Mouse (Mus musculus) ovary, postnatal 10 days (tissue): ENCODE results near the gene Pts.

ENCODE experiments used
- DNase-seq: peaks from one replicate; pipeline ENCODE4 v3.0.0; 2022; ENCODE audit warnings: low spot score

Pts gene

DNA sequence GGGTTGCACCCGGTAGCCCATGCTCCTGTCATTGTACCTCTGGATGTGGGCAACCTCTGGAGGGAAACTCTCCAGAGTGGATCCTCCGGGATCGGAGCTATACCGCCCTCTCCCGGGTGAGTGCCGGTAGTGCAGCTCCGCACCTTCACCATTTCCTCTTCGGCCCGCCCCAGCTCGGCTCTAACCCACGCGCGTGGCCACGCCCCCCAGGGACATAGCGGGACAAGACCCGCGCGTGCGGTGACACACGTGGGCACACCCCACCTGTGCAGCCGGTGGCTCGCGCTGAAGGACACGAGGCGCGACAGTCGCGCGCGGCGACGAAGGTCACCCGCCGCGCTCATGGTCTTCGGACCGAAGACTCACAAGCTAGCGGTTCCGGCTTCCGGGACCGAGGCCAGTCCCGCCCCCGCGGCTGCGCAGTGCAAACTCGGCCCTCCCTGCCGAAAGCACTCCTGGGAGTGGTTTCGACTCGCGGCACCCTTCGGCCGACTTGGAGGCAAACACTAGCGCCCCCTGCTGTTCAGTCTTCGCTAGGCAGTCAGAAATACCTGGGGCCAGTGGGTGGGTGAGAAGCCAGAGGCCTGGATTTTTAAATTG is at the start of gene Pts:
TSS of gene Pts (minus strand) at position 432 of the 600 bp plus-strand sequence.
- peak; percentile 97 for DNase-seq

DNA sequence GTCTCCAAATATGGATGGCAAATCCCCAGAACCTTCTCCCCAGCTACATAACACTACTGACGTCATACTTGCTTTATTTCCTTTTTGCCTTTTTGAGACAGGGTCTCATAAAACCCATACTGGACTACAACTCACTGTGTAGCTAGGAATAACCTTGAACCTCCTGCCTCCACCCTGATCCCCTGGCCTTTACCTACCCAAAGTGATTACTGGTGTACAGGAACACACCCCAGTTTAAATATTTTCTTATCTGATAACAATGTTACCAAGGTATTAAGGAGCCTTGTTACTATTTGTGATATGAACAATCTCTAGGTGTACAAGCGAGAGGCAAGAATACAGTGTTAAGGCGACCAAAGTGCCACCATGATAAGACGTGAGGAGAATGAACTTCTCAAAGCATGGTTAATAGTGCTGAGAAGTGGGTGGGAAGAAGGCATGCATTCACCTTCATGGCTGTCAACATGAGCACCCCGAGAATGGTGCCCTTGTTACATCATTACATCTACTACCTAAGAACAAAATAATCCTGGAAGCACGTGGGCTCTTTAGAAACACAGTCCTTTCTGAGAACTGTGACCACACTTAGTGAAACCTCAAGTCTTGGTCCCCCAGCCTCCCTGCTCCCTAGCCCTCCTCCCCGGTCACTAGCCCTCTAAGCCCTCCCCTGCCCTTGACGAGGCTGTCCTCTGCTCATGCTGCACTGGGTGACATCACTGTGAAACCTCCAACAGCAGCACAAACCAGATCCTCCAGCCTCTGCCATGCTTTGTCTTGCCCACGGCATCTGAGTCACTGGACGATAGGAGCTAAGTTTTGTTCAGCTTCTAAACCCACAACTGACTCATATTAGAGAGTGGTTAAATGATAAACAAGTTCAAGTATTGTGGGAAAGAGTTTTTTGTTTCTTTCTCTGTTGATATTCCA is 41.3 kb upstream of the Pts start:
- no peak for DNase-seq

DNA sequence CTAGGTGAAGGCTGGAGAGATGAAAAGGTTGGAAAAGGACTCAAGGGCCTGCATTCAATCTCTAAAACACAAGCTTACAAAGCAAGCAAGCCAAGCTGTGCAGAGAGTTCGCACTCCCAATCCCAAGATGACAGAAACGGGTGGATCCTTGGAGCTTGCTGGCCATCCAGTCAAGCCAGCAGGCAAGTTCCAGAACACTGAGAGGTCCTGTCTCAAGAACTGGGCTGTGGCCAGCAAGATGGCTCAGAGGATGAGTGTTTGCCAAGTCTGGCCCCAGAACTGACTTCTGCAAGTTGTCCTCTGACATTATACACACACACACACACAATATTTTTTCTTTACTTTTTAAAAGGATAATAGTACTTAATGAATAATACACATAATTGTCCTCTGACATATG is 39.4 kb upstream of the Pts start:
- DNase-seq: no peak

DNA sequence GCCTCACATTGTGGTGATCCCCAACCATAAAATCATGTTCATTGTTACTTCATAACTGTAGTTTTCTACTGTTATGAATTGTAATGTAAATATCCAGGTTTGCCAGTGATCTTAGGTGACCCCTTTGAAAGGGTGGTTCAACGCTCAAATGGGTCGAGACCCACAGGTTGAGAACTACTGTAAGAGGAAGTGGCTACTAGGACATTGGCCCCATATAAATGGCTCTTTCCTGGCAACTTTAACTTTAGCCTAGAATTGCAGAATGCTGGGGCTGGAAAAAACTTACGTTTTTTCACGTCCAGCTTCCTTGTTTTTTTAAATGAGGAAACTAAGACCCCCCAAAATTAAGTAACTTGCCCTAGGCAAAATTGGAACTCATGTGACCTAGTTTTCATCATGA is 38.8 kb upstream of the Pts start:
- no peak for DNase-seq

DNA sequence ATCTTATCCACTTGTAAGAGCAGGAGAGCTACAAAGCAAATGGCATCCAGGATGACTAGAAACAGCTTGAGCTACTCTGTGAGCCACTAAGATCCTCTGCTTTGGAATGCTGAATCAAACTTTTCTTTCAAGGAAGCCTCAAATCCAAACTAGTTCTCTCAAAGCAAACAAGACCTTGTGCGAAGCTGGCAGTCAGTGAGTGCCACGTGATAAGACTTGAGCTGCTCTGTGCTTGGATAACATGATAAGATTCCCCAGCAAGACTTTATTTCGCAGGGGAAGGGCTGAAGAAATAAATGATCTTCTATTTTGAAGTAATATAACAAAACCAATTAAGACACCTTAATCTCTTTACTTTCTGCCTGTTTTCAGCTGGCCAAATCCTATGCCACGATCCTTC is 37.4 kb upstream of the Pts start:
- no peak for DNase-seq

DNA sequence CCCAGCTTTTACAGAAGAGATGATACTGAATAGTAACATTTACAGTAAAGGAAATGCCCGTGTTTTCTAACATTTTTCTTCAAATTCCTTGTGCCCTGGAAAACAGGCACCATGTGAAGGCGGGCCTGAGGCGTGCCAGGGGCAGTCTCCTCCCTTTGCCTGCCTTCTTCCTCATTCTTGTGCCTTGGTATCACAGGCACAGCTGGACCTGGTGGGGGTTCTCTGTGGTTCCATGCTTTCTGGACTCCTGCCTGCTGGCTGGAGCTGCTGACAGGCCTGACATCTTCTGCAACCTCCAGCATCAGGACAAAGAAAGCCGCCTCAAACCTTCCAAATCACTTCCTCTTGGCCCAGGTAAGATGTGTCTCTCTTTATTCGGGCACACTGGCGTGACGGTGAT is 36.6 kb upstream of the Pts start:
- no peak for DNase-seq

DNA sequence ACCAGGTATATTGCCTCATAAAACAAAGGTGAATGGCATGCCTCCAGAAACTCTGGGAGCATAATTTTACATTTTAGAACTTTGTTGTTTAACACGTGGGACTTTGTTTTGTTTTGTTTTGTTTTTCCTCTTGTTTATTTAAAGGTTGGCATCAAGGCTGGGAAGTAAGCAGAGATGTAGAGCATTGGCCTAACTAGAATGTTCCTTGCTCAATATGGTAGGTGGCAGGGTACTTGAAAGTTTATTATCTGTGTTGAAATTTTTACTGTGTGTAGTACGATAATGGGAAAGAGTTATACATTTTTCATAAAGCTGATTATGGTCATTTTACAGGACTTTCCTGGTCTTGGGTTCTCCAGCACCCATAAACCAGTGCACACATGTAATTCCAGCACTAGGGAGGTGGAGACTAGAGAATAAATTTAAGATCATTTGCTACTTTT is 33.4 kb upstream of the Pts start:
- no peak for DNase-seq

DNA sequence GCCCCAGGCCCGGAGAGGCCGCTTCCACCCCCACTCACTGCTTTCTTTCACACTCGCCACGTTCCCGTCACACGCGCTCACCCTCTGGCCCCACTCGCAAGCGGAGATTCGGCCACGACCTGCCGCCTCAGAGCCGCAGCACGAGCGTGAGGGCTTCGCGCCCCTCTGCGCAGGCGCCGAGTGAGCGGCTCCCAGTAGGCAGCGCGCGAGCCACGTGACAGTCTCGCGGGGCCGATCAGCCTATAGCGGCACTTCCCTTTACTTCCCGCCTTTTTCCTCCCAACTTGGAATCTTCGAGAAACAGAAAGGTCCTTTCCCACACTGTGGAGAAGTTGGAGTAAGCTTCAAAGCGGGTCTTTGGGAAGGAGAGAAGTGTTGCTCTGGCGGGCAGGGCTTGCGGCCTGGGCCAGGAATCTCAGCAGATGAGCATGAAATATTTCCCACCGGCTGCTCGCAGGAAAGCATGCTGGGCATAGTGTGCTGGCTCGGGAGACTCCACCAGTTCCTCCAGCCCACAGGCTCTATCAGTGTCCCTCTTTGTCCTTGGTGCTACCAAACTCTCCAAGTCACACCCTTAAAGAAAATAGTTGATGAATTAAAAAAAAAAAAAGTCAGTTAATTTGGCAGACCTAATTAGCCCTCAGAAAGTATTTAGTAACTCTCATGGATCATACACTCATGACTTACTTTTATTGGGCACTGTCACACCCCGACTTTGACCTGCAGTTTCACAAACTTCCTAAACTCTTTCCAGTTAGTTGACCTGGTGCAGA is 32.8 kb upstream of the Pts start, which contains the start of gene Tex12:
TSS of gene Tex12 (minus strand) at position 181 of the 773 bp plus-strand sequence.
- no peak for DNase-seq

DNA sequence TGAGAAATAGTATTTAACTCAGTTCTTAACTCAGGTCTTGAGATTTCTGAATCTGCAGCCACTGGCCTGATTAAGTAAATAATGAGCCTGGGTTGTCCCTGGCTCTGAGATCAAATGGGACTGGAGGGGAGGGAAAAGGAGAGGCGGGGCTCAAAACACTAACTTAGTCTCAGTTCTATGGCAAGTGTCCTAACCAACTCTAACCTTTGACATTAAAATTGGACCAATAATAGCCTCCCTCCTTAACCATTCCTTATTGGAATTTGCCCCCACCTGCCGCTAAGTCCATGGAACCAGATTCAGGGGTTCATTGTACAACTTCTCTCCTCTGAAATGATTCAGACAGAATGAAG is 26.5 kb upstream of the Pts start, which contains the start of gene Bco2:
TSS of gene Bco2 (minus strand) at position 88 of the 353 bp plus-strand sequence.
- no peak for DNase-seq

DNA sequence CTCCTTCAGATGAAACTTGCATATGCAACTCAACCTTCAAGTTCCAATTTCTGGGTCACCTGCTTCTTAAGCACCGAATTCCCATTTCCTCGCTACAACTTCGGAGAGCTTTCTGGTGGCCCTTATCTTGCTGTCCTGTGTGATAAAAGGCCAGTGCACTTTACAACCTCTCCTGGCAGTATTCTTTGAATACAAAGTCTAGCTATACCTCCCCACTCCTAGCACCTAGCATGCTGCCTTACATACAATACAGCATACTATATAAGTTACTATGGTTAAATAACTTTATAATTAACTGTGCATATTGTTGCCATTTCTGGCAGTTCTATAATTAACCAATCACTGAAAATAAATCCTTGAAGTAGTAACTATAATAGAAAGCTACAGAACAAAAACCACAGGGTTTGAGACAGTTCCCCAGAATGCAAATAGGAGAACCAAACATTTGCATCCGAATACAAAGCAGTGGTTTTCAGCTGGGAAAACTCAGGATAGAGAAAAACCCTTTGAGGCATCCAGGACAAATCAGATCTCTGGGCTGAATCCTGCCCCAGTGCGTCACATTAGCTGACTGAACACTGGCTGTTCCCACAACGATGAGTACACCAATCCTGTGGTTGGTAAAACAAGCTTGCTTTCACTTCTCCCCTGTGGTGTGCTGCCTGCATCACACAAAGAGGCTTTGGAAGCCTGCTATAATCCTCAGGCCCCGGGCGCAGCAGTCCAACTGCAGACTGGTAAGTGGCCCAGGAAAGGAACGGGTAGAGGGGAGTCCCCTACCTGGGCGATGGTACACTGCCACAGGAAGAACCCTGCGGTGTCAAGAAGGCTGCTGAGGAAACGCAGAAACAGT is 25.9 kb upstream of the Pts start, which contains the start of gene Il18:
TSS of gene Il18 (plus strand) at position 587 of the 853 bp plus-strand sequence.
- no peak for DNase-seq

DNA sequence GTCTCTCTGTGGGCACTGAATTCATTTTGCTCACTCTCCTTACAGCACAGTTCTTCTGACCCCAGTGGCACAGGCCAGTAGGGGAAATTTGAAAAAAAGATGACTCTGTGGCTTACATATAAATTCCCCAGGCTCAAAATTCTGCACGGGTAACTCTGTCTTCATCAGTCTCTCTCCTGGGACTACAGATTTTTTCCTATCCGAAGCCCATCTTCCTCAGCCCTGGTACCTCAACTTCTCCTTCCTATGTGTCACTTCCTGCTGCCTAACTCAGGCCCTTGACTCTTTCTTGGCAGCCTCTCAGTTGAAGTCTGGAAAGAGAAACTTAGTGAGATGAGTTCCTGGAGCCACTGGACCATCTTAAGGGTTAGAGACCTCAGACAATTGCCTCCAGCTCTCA is 25.0 kb upstream of the Pts start:
- no peak for DNase-seq

DNA sequence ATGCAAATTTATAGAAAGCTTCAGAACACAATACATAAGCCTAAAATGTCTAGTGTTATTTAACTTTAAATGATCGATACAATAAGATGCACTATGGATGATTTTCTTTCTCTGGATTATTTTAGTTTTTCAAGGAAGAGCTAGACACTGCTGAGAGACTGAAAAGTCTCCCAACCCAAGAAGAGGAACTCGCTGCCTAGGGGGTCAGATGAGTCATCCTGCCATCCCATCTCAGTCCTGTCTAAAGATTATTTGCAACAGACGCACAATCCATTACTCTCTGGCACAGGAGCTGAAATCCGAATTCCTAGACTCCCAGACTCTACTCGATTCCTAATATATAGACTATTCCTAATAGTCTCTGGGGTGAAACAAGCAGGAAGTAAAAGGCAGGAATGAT is 23.7 kb upstream of the Pts start:
- DNase-seq: no peak

DNA sequence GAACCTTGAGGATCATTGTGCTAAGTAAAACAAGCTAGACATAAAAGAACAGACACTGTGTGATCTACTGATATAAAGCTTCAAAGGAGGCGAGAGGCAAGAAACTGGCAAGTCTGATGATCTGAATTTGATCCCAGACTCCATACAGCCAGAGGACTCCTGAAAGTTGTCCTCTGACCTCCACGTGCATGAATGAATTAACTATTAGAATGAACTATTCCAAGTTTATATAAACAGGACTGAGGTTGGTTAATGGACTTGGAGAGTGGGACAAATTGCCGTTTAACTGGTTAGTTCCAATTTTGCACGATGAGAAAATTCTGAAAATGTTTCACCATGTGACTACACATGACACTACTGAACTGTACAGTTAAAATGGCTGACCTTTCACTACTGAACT is 20.4 kb upstream of the Pts start:
- DNase-seq: no peak

DNA sequence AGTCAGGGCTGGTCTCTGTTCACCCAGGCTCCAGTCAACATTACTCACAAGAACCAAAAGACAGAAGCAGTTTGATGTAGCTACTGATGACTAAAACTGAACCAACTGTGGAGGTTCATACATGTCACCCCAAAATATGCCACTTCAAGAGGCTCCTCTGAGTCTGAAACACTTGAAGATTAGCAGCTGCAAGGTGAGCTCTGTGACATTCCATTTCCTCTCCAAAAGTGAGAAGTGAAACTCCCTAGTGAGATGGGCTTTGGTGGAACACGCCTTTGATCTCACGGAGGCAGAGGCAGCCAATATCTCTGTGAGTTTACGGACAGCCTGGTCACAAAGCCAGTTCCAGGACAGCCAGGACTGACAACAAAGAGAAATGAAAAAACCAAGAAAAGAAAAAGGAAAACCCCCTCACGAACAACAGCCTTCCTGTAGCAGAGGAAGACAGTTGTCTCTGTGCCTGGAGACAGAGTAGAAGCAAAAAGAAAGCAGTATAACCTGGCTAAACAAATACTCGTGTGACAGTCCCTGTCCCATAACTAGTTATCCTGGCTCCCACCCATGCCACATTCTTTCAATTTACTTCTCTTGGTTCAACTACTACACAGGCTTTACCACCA is 19.4 kb upstream of the Pts start:
- no peak for DNase-seq

DNA sequence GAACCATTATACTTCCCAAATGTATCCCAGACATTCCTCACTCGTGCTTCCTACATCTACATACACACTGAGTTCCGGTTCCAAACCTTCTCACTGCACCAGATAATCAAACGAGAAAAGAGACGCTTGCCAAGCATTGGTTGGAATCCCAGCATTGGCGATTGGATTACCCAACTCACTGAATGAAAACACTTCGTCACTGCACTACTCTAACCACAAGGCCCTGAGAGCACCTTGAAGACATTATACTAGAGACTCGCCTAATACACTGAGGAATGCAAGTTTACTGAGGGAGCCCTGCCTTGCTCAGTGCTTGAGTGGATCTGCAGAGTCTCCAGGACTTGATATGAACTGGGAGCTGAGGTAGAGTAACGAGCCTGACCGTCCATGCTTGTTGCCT is 13.9 kb upstream of the Pts start:
- DNase-seq: no peak

DNA sequence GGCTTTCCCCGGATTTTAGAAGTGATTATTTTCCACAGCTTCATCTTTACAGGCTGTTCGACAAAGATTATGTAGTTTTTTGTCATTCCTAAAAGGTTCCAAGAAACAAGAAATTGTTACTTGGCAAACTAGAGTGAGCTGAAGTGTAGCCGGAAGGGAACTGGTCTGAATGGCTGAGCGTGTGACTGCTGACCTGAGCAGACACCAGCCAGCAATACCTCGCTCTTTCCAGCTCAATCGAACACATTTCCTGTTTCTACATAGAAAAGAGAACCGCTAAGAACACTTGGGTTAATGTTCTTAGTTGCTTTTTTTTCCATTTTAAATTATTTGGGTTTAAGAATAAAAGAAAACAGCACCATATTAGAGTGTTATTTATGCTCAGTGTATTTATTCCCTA is 11.6 kb upstream of the Pts start:
- no peak for DNase-seq

DNA sequence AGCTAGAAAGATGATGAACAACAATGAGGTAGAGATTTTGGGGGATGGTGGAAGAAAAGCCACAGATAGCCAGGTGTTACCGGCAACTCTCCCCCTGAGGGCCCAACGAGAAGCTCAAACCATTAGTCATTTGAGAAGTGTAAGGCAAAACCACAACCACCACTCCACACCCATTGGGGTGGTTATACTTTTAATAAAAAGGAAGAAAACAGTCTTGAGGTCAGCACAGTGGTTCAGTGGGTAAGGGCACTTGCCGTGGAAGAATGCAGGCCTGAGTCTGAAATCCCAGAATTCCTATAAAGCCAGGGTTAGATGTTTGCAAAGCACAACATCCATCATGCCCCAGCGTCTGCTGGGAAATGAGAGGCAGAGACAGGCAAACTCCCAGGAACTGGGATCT is 8.8 kb upstream of the Pts start:
- DNase-seq: no peak

DNA sequence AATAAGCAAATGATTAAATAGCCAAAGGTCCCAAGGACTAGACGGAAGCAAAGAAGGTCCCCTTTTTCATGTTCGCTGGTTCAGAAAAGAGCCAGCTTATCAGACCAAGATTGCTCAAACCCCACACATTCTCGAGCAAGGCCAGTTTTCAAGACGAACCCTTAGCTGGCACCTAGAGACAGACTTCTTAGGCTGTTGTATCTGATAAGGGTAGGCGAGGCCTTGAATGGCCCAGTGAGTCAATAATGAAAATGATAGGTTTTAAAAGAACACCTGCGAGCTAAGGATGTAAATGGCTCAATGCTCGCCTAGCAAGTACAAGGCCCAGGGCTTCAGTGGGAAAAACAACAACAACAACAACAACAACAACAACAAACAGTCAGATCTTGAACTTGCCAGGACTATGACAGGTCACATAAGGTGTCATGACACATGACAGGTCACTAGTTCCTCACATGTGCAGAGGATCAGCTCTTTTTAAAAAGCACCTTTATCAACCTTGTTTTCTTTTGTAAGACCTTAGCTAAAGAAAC is 8.1 kb upstream of the Pts start:
- DNase-seq: no peak

DNA sequence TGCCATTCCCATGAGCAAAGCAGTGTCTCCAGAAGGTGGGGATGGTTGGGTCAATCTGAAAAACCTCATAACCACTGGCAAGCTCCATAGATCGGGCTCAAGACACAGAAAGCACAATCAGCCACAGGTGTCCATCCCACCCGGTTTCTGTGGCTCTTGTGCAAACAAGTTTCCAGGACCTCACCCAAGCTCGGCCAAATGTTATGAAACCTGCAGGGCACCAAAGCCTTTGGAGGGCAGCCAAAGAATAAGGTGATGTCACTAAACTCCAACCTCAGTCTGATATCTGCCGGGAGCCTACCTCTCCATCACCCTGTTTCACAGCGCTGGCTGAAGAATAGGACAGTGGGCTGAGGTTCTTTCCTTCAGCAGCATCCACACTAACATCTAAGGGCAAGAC is 7.4 kb upstream of the Pts start:
- no peak for DNase-seq

DNA sequence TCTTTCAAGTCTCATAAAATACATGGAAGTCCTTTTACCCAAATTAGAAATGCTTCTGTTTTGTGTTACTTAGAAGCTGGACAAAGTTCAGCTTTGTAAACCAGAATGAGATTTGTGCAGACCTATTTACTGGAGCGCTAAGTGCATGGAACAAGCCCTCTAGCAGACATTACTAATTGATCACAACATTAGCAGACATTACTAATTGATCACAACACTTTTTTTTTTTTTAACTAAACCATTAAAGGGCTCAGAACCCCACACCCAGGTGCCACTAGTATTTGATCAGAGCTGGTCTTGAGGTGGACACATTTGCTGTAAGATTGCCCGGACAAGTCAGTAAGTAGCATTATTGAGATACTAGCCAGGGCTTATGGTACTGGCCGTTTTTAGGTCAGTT is 5.3 kb upstream of the Pts start:
- DNase-seq: no peak

DNA sequence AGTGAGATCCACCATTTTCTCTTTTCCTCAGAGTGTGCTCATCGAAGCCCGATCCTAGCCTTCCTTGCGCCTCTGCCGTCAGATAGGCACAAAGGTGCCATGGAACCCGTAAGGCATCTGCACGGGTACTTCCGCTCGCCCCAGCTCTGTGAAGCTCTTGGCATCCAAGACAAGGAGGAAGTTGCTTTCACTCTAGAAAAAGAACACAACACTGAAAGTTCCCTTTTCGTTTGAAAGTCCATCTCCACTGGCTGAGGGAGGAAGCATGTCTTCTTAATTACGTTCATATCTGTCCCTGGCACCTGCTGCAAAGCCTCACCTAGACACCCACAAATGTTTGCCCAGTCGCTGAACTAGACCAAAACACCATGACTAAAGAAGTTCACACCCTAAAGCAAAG is 4.8 kb upstream of the Pts start:
- DNase-seq: no peak
